In the genomic region with DNA sequence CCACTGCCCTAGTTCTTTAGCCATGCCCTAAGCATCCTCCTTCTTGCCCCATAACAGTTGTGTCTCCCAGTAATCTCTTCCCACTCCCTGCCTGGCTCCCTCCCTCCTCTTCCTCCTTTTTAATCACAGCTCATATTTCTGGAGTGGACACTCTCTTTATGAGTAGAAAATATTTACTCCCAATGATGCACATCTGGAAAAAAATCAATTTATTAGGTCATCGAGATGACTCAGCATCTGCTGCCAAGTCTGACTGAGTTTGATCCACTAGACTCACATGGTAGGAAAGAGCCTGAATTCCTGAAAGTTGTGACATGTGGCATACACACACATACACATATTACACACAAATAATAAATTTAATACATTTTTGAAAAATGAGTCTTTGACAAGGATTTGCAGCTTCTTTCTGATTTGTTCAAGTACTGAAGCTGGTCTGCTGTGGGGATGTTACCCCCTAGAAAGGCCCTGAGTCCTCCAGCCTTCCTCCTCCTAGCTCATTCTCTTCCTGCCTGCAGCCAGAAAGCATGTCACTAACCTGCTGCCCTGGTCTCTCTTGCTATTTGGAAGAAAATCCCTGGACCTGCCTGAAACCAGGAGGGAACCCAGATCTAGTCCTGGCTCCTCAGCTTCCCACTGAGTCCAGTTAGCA, we compare ENCODE assay signal across 8 mouse cellular contexts. TPM values are rescaled to one million over a fixed set of nuclear protein-coding genes. Genes with fewer than 3 reads are reported as not detected.
DNase-seq lines count a peak whose midpoint lies in the region; ATAC-seq and TF ChIP-seq lines count a peak whose summit lies in the region.

No protein-coding gene starts in this region.

- H3K4me2 ChIP-seq in heart, embryonic 14.5 days (ENCODE audit: low read length), result peak overlapping the region; percentile 83
- H3K4me2 ChIP-seq in liver, embryonic 12.5 days, result peak overlapping the region; percentile 80
- peak overlapping the region; percentile 48; the same call in 1 of the 2 replicates for H3K4me2 ChIP-seq in stomach, postnatal 0 days (replicated peaks; ENCODE audit: low read depth)

- TF ChIP-seq POLR2A in thymus, adult 2 months (IDR thresholded peaks at IDR 0.05; ENCODE audit: control insufficient read depth, extremely low read depth, insufficient read depth, low read length, poor library complexity), result no peak

- TF ChIP-seq CTCF in thymus, adult 2 months (IDR thresholded peaks at IDR 0.05; ENCODE audit: borderline replicate concordance, control insufficient read depth, extremely low read depth, insufficient read depth, low read length, poor library complexity), result no peak
- TF ChIP-seq CTCF in stomach, postnatal 0 days (IDR thresholded peaks at IDR 0.05; ENCODE audit: low read depth), result no peak

- 86% methylated on average over 1 of the region's 1 CpGs for WGBS in thymus, adult 2 months
- 86% methylated on average over 1 of the region's 1 CpGs for WGBS in heart, embryonic 14.5 days
- 58% methylated on average over 1 of the region's 1 CpGs for WGBS in liver, embryonic 12.5 days (ENCODE audit: insufficient replicate concordance)
- 66% methylated on average over 1 of the region's 1 CpGs for WGBS in stomach, postnatal 0 days

- no peak for DNase-seq in thymus, adult 2 months
- no peak for DNase-seq in thymus, postnatal 0 days (ENCODE audit: low spot score)
- DNase-seq in stomach, postnatal 0 days (ENCODE audit: low spot score), result no peak
- DNase-seq in cerebellum, postnatal 36 days, result no peak
- DNase-seq in thymus, postnatal 25 days, result no peak
- no peak for DNase-seq in frontal cortex, postnatal 10 days (ENCODE audit: low spot score in 2 of 2)

- ATAC-seq in heart, embryonic 14.5 days (ENCODE audit: insufficient number of reproducible peaks, insufficient read depth, low FRiP score, low read depth), result 0 out of 2 replicates have a peak, but pooled peaks have one; percentile 5
- ATAC-seq in liver, embryonic 12.5 days, result peak; percentile 22; the same call in 1 of the 2 replicates
- ATAC-seq in stomach, postnatal 0 days (ENCODE audit: low FRiP score, low TSS enrichment), result 0 out of 2 replicates have a peak, but pooled peaks have one; percentile 36

- no peak overlapping the region for H3K9ac ChIP-seq in heart, embryonic 14.5 days (ENCODE audit: low read length)
- peak overlapping the region; percentile 60 for H3K9ac ChIP-seq in liver, embryonic 12.5 days
- H3K9ac ChIP-seq in stomach, postnatal 0 days (ENCODE audit: low read length), result no peak overlapping the region

- H3K4me1 ChIP-seq in thymus, adult 2 months (replicated peaks; ENCODE audit: control insufficient read depth, insufficient read depth, low read length), result peaks cover 21% of the 10 kb centered on the region
- peaks cover 5 to 11% of the 10 kb centered on the region in 2 experiments; a peak in 3 of 4 replicates for H3K4me1 ChIP-seq in heart, embryonic 14.5 days (ENCODE audit: control insufficient read depth in 2 of 2, insufficient read depth in 2 of 2, low read length in 2 of 2)
- peaks cover 44% of the 10 kb centered on the region for H3K4me1 ChIP-seq in liver, embryonic 12.5 days
- H3K4me1 ChIP-seq in stomach, postnatal 0 days (replicated peaks; ENCODE audit: control insufficient read depth, insufficient read depth), result 0 out of 2 replicates have a peak, but pooled peaks cover 2% of the 10 kb centered on the region

- TF ChIP-seq EP300 in stomach, postnatal 0 days (optimal IDR thresholded peaks at IDR 0.05), result no peak

- H3K36me3 ChIP-seq in thymus, adult 2 months (ENCODE audit: control insufficient read depth, insufficient read depth, low read length), result no peaks in the 10 kb centered on the region
- H3K36me3 ChIP-seq in heart, embryonic 14.5 days (ENCODE audit: control insufficient read depth, insufficient read depth, low read length), result peaks cover 10% of the 10 kb centered on the region
- H3K36me3 ChIP-seq in liver, embryonic 12.5 days, result peaks cover 18% of the 10 kb centered on the region
- H3K36me3 ChIP-seq in stomach, postnatal 0 days (ENCODE audit: control insufficient read depth, insufficient read depth, low read length), result 0 out of 2 replicates have a peak, but pooled peaks cover 2% of the 10 kb centered on the region

- H3K9me3 ChIP-seq in heart, embryonic 14.5 days (ENCODE audit: control insufficient read depth, low read length), result no peaks in the 10 kb centered on the region
- no peaks in the 10 kb centered on the region for H3K9me3 ChIP-seq in liver, embryonic 12.5 days (replicated peaks)
- H3K9me3 ChIP-seq in stomach, postnatal 0 days (ENCODE audit: control insufficient read depth, low read length), result no peaks in the 10 kb centered on the region

- H3K27me3 ChIP-seq in thymus, adult 2 months (ENCODE audit: control insufficient read depth, insufficient read depth, low read length), result no peaks in the 10 kb centered on the region
- H3K27me3 ChIP-seq in heart, embryonic 14.5 days (ENCODE audit: control insufficient read depth, insufficient read depth, low read length), result no peaks in the 10 kb centered on the region
- H3K27me3 ChIP-seq in liver, embryonic 12.5 days (replicated peaks), result no peaks in the 10 kb centered on the region
- no peaks in the 10 kb centered on the region for H3K27me3 ChIP-seq in stomach, postnatal 0 days (ENCODE audit: control insufficient read depth, insufficient read depth, low read length)

- H3K27ac ChIP-seq in thymus, adult 2 months (ENCODE audit: control insufficient read depth, insufficient read depth, low read length), result peak overlapping the region; percentile 45; the same call in 1 of the 2 replicates
- peak overlapping the region; percentile 57 to 62 for H3K27ac ChIP-seq in heart, embryonic 14.5 days (replicated peaks in 1 of 2; ENCODE audit: control insufficient read depth in 1 of 2, insufficient read depth in 1 of 2, low read depth in 2 of 2, low read length in 2 of 2)
- peak overlapping the region; percentile 78 for H3K27ac ChIP-seq in liver, embryonic 12.5 days
- H3K27ac ChIP-seq in stomach, postnatal 0 days (replicated peaks), result peak overlapping the region; percentile 78

- H3K4me3 ChIP-seq in thymus, adult 2 months (ENCODE audit: control insufficient read depth, insufficient read depth, low read length), result peak overlapping the region; percentile 5; the same call in 1 of the 2 replicates
- H3K4me3 ChIP-seq in heart, embryonic 14.5 days (ENCODE audit: control insufficient read depth in 1 of 2, insufficient read depth in 1 of 2, low read depth in 1 of 2, low read length in 2 of 2), result peak overlapping the region; percentile 28 to 51
- H3K4me3 ChIP-seq in liver, embryonic 12.5 days, result peak overlapping the region; percentile 74
- H3K4me3 ChIP-seq in stomach, postnatal 0 days (ENCODE audit: low read depth, low read length), result peak overlapping the region; percentile 19; the same call in 1 of the 2 replicates

RNA-seq across cellular contexts. Expression of a gene that starts 27.0 kb away (rescaled TPM):
- polyA plus RNA-seq in thymus, adult 2 months (2012; rRNA removed), result 0.13 and 0.22 TPM in 2 replicates
- polyA plus RNA-seq in thymus, postnatal 0 days (2015; fragmentation: Nextera tagmentation; extraction: Ambion mirVana), result 0.12 TPM in 1 of 2 replicates, not detected in the other
- not detected in 2 replicates for polyA plus RNA-seq in heart, embryonic 14.5 days (2014; fragmentation: Nextera tagmentation; extraction: Ambion mirVana)
- polyA plus RNA-seq in liver, embryonic 12.5 days (2016; fragmentation: Nextera tagmentation; extraction: Ambion mirVana), result 0.57 and 0.68 TPM in 2 replicates
- 1.2 and 1.5 TPM in 2 replicates for polyA plus RNA-seq in stomach, postnatal 0 days (2015; fragmentation: Nextera tagmentation; extraction: Ambion mirVana)

RNA-seq across cellular contexts. Expression of a gene that starts 27.2 kb away (rescaled TPM):
- 4.4 and 4.9 TPM in 2 replicates for polyA plus RNA-seq in thymus, adult 2 months (2012; rRNA removed)
- polyA plus RNA-seq in thymus, postnatal 0 days (2015; fragmentation: Nextera tagmentation; extraction: Ambion mirVana), result 32.3 and 35.0 TPM in 2 replicates
- polyA plus RNA-seq in heart, embryonic 14.5 days (2014; fragmentation: Nextera tagmentation; extraction: Ambion mirVana), result 16.2 and 19.4 TPM in 2 replicates
- 34.1 and 35.4 TPM in 2 replicates for polyA plus RNA-seq in liver, embryonic 12.5 days (2016; fragmentation: Nextera tagmentation; extraction: Ambion mirVana)
- polyA plus RNA-seq in stomach, postnatal 0 days (2015; fragmentation: Nextera tagmentation; extraction: Ambion mirVana), result 8.2 TPM in 2 replicates

Comparison
In these comparisons a context has a peak if more than half of its experiments do, and no peak if none do; other contexts are left out.
1. H3K4me3 ChIP-seq: peak in every context shown above with its lines; median percentile 74 in liver, embryonic 12.5 days; 40 in heart, embryonic 14.5 days; 19 in stomach, postnatal 0 days; 5 in thymus, adult 2 months.